Mouse (Mus musculus) stomach, embryonic 14.5 days (tissue): ENCODE measurements around the gene Card19. TPM values are rescaled to one million over a fixed set of nuclear protein-coding genes. Genes with fewer than 3 reads are reported as not detected.
A peak's percentile ranks its signal among the peaks of the same experiment; 100 is the strongest.

Source experiments
- ATAC-seq: fragments of 200-750 bp; cut with Nextera tagmentation; 2 replicates; pipeline ENCODE4 v1.8.0; 2017; ENCODE audit warnings: low read depth, moderate TSS enrichment; ENCODE audit not compliant: insufficient number of reproducible peaks, insufficient read depth, low FRiP score
- H3K27ac ChIP-seq: fragments of 300-500 bp; sonication (generic); 2 replicates; pipeline ENCODE4 v1.5.1; 2014; ENCODE audit warnings: mild to moderate bottlenecking, low read length, moderate library complexity, mixed read lengths
- H3K27me3 ChIP-seq: fragments of 300-500 bp; sonication (generic); 2 replicates; pipeline ENCODE4 v1.6.1; 2014; ENCODE audit warnings: low read length, control low read depth, mixed read lengths; ENCODE audit not compliant: control insufficient read depth, insufficient read depth
- H3K36me3 ChIP-seq: fragments of 300-500 bp; sonication (generic); 2 replicates; pipeline ENCODE4 v1.6.1; 2014; ENCODE audit warnings: mild to moderate bottlenecking, control low read depth, low read length, moderate library complexity, mixed read lengths; ENCODE audit not compliant: control insufficient read depth, insufficient read depth
- H3K4me1 ChIP-seq: fragments of 300-500 bp; sonication (generic); 2 replicates; pipeline ENCODE4 v1.6.1; 2014; ENCODE audit warnings: low read length, control low read depth, mixed read lengths; ENCODE audit not compliant: control insufficient read depth, insufficient read depth
- H3K4me2 ChIP-seq: fragments of 300-500 bp; sonication (generic); replicated peaks from 2 replicates; pipeline ENCODE4 v1.6.1; 2014; ENCODE audit warnings: low read depth, low read length, control low read depth
- H3K4me3 ChIP-seq: fragments of 300-500 bp; sonication (generic); 2 replicates; pipeline ENCODE4 v1.5.1; 2014; ENCODE audit warnings: low read depth, low read length, control low read depth
- H3K9ac ChIP-seq: fragments of 300-500 bp; sonication (generic); replicated peaks from 2 replicates; pipeline ENCODE4 v1.6.1; 2014; ENCODE audit warnings: low read depth, mild to moderate bottlenecking, control low read depth, low read length, moderate library complexity, mixed read lengths
- H3K9me3 ChIP-seq: fragments of 300-500 bp; sonication (generic); 2 replicates; pipeline ENCODE4 v1.6.1; 2016; ENCODE audit warnings: low read depth, low read length, control low read depth; ENCODE audit not compliant: control insufficient read depth
- WGBS: fragments of 180-500 bp; shearing (Covaris S2); extraction: QIAGEN DNeasy Blood & Tissue Kit; methylation state at CpG from one replicate; pipeline ENCODE4 v1.1.7; 2014; 5-methylcytosine and 5-hydroxymethylcytosine counted together
- polyA plus RNA-seq: library from polyadenylated mRNA; unstranded; fragments of >200 nt; fragmentation: Nextera tagmentation; extraction: Ambion mirVana; gene quantifications from 2 replicates; pipeline ENCODE4 v1.2.1, GENCODE M21; 2014

Gene Card19
- polyA plus RNA-seq: 48.5 and 57.0 TPM in 2 replicates

DNA sequence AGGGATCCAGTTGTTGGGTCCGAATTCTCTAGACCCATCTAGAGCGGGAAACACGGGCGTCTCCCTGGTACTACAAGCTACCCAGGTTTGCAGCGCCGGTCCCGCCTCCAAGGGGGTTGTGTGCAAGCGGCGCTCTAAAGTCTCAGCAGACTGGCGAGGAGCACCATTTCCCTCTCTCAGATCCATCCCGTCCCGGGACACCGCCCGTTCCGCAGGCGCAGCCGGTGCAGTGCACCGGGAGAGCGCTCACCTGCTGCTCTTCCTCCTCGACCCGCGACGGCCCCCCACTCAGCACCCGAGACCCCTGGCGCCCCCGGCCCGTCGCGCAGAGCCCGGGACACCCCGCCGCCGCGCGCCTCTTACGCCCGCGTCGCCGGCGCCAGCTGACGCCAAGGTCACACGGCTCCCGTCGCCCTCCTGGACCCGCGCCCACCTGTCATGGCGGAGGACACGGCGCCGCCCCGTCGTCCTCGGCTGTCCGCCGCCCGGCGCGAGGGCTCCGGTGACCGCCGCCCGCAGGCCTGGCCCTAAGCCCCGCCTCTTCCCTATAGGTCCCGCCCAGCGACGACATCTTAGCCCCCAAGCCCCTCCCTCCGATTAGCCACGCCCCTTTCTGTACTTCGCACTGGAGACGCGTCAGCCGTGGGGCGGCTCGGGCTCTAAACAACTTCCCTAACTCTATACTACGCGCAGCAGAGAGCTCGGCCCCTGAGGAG is at the start of gene Card19:
Gene Card19 (minus strand): TSS at position 534 of the 716 bp plus-strand sequence.
- no peaks in the 10 kb centered on the region for H3K36me3 ChIP-seq

DNA sequence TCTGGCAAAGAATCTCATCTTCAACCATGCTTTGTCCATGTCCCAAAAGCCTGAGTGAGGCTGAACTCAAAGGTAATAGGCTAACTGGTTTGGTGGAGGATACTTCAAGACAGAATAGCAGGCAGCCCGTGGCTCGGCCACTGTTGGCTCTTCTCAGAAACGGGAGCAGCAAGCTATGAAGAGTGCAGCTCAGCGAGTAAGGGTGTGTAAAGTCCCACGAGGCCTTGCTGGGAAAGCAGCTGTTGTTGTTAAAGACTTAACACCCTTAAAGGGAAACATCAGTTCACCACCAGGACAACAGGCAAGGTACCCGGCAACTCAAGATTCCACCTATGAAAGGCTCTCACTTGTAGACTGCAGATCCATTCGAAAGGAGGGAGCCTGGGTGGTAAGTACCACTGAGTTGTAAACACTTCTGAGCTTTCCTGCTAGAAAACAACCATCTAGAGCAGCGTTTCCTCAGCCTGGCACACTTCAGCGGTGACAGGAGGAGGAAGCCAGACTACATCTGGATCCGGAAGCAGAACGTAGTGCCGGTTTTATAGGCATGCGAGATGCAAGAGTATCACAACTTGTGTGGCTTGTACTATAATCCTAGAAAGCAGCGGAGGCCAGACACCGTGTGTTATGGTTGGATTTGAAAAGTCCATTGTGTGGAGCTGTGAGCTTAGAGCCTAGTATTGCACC is 44.3 kb upstream of the Card19 start:
- H3K4me1 ChIP-seq: no peaks in the 10 kb centered on the region
- no peaks in the 10 kb centered on the region for H3K36me3 ChIP-seq
- H3K4me3 ChIP-seq: no peak overlapping the region
- 69% methylated on average over 15 of the region's 15 CpGs for WGBS
- H3K27ac ChIP-seq: no peak overlapping the region
- no peak overlapping the region for H3K9ac ChIP-seq
- no peak overlapping the region for H3K4me2 ChIP-seq
- H3K27me3 ChIP-seq: no peaks in the 10 kb centered on the region
- ATAC-seq: no peak
- H3K9me3 ChIP-seq: no peaks in the 10 kb centered on the region

More for the DNA sequence above, at the start of gene Card19:
- H3K4me2 ChIP-seq: peak within 1 kb of the TSS; percentile 74
- H3K4me3 ChIP-seq: peak within 1 kb of the TSS; percentile 85
- ATAC-seq: peak; percentile 92
- peak within 1 kb of the TSS; percentile 60 for H3K9ac ChIP-seq
- no peaks in the 10 kb centered on the region for H3K27me3 ChIP-seq
- under 1% methylated on average over 78 of the region's 78 CpGs for WGBS
- peaks cover 20% of the 10 kb centered on the region; the same call in 1 of the 2 replicates for H3K4me1 ChIP-seq
- H3K9me3 ChIP-seq: no peaks in the 10 kb centered on the region
- H3K27ac ChIP-seq: peak within 1 kb of the TSS; percentile 75

- H3K27ac ChIP-seq: no peak overlapping the region
- H3K36me3 ChIP-seq: no peaks in the 10 kb centered on the region
- no peak overlapping the region for H3K4me2 ChIP-seq
- H3K9me3 ChIP-seq: no peaks in the 10 kb centered on the region
- WGBS: 72% methylated on average over 3 of the region's 3 CpGs
- H3K9ac ChIP-seq: no peak overlapping the region
- no peaks in the 10 kb centered on the region for H3K4me1 ChIP-seq
- no peak overlapping the region for H3K4me3 ChIP-seq
- H3K27me3 ChIP-seq: no peaks in the 10 kb centered on the region
- no peak for ATAC-seq
Measured at GRCm38 (mm10) chr13:49257819-49258313, 42.0 kb upstream of the Card19 start.

- no peaks in the 10 kb centered on the region for H3K4me1 ChIP-seq
- H3K4me2 ChIP-seq: no peak overlapping the region
- no peak for ATAC-seq
- H3K9me3 ChIP-seq: no peaks in the 10 kb centered on the region
- H3K36me3 ChIP-seq: no peaks in the 10 kb centered on the region
- no peak overlapping the region for H3K9ac ChIP-seq
- 88% methylated on average over 13 of the region's 13 CpGs for WGBS
- H3K27me3 ChIP-seq: peaks cover 7% of the 10 kb centered on the region; the same call in 1 of the 2 replicates
- H3K27ac ChIP-seq: no peak overlapping the region
- no peak overlapping the region for H3K4me3 ChIP-seq
Measured at GRCm38 (mm10) chr13:49252746-49253145, 36.9 kb upstream of the Card19 start.

DNA sequence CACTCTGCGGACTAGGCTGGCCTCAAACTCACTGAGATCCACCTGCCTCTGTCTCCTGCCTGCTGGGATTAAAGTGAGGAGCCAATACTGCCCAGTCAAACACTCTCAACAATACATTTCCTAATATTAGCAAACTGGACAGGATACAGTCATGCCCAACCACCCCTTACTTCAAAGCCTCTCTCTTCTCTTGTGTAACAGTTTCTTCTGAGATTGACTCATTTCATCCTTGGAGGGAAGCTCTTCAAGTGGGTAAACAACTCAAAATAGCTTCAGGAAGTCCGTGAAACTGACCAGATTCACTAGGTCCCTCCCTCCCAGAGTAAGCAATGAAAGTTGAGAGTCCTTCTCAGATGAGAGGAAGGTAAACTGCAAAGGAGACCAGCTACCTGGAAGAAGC is 36.3 kb upstream of the Card19 start:
- Histone ChIP-seq H3K4me2 (no peak overlapping the region), H3K27me3 (peaks cover 7% of the 10 kb centered on the region; the same call in 1 of the 2 replicates), H3K36me3 (no peaks in the 10 kb centered on the region), H3K4me3 (no peak overlapping the region), H3K9ac (no peak overlapping the region), H3K4me1 (no peaks in the 10 kb centered on the region), H3K27ac (no peak overlapping the region), H3K9me3 (no peaks in the 10 kb centered on the region)
- whole genome bisulfite sequencing: 62% methylated on average over 2 of the region's 2 CpGs
- no peak for ATAC-seq

- no peak for ATAC-seq
- 34% methylated on average over 4 of the region's 4 CpGs for WGBS
- no peaks in the 10 kb centered on the region for H3K36me3 ChIP-seq
Measured at GRCm38 (mm10) chr13:49250716-49251517, 35.1 kb upstream of the Card19 start.

GRCm38 (mm10) chr13:49249634-49250033 is 33.8 kb upstream of the Card19 start:
- Histone ChIP-seq H3K27me3 (peaks cover 14% of the 10 kb centered on the region; the same call in 1 of the 2 replicates), H3K4me1 (no peaks in the 10 kb centered on the region), H3K9ac (no peak overlapping the region), H3K9me3 (no peaks in the 10 kb centered on the region), H3K36me3 (no peaks in the 10 kb centered on the region), H3K4me3 (no peak overlapping the region), H3K27ac (no peak overlapping the region), H3K4me2 (no peak overlapping the region)
- ATAC-seq: no peak
- whole genome bisulfite sequencing: 75% methylated on average over 2 of the region's 2 CpGs

More at GRCm38 (mm10) chr13:49250716-49251517, 35.1 kb upstream of the Card19 start:
- H3K4me3 ChIP-seq: no peak overlapping the region
- H3K27ac ChIP-seq: no peak overlapping the region
- no peaks in the 10 kb centered on the region for H3K9me3 ChIP-seq
- H3K27me3 ChIP-seq: peaks cover 14% of the 10 kb centered on the region; the same call in 1 of the 2 replicates
- no peak overlapping the region for H3K4me2 ChIP-seq
- no peaks in the 10 kb centered on the region for H3K4me1 ChIP-seq
- no peak overlapping the region for H3K9ac ChIP-seq

- WGBS: 49% methylated on average over 3 of the region's 3 CpGs
- H3K27ac ChIP-seq: no peak overlapping the region
- H3K9me3 ChIP-seq: no peaks in the 10 kb centered on the region
- no peaks in the 10 kb centered on the region for H3K36me3 ChIP-seq
- no peaks in the 10 kb centered on the region for H3K4me1 ChIP-seq
- no peak overlapping the region for H3K4me3 ChIP-seq
- ATAC-seq: no peak
- no peak overlapping the region for H3K9ac ChIP-seq
- peaks cover 14% of the 10 kb centered on the region; the same call in 1 of the 2 replicates for H3K27me3 ChIP-seq
- no peak overlapping the region for H3K4me2 ChIP-seq
Measured at GRCm38 (mm10) chr13:49248923-49249322, 33.1 kb upstream of the Card19 start.
